Mouse (Mus musculus) G1E (cell line): ENCODE data around the gene Top2a.

Experiments
- CTCF ChIP-seq: IDR thresholded peaks from 2 replicates; pipeline ENCODE4 v1.5.1; 2012; ENCODE audit warnings: low read depth, low read length, inconsistent platforms, mixed read lengths
- GATA1 ChIP-seq: IDR thresholded peaks from 2 replicates; pipeline ENCODE4 v1.6.1; 2012; ENCODE audit warnings: borderline replicate concordance, low read length, inconsistent platforms, mixed read lengths

- TF ChIP-seq GATA1 (no peak), CTCF (no peak)
Measured at GRCm38 (mm10) chr11:98999243-98999642, 24.7 kb downstream of the Top2a start.
